Mouse (Mus musculus): ENCODE measurements around the gene Krtap19-3. TPM values are rescaled to one million over a fixed set of nuclear protein-coding genes. Genes with fewer than 3 reads are reported as not detected.

The Krtap19-3 gene
- polyA plus RNA-seq, 2 experiments, result not detected

DNA sequence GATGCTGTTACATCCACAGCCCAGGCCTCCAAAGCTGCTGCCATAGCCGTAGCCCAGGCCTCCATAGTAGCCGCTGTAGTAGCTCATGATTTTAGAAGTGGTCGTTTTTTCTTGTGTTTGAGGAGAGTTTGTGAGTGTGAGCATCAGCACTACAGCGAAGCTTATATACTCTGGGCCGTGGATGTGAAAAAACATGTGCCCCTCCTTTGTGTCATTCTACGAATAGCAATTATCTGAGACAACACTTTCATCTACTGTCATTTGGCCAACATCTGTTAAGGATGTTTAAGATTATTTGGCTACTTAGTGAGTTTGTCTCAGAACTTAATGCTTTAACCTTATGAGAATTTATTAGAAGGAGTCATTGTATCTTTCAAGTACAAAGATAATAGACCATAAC lies 8.5 kb downstream of the Krtap19-3 start, which contains the start of gene Krtap19-1:
TSS of gene Krtap19-1 (minus strand) at position 101 of the 400 bp plus-strand sequence.
- 87% methylated on average over 6 of the region's 6 CpGs for WGBS
- Histone ChIP-seq H3K4me2 (replicated peaks; ENCODE audit: low read depth, low read length, severe bottlenecking) (no peak within 1 kb of the TSS), H3K9me3 (ENCODE audit: control insufficient read depth, low read length) (no peaks in the 10 kb centered on the region), H3K4me1 (ENCODE audit: control insufficient read depth, insufficient read depth, low read length) (no peaks in the 10 kb centered on the region), H3K4me3 (replicated peaks; ENCODE audit: low read length) (no peak within 1 kb of the TSS), H3K36me3 (ENCODE audit: control insufficient read depth, insufficient read depth, low read length) (no peaks in the 10 kb centered on the region), H3K9ac (ENCODE audit: low read depth, low read length, severe bottlenecking) (no peak within 1 kb of the TSS), H3K27ac (replicated peaks; ENCODE audit: low read depth, low read length) (no peak within 1 kb of the TSS), H3K27me3 (ENCODE audit: control insufficient read depth, insufficient read depth, low read length) (no peaks in the 10 kb centered on the region)
- no peak for DNase-seq (ENCODE audit: low spot score)
- no peak for TF ChIP-seq POLR2A (IDR thresholded peaks at IDR 0.05; ENCODE audit: borderline replicate concordance, extremely low read depth, insufficient read depth, insufficient read length)
- no peak for ATAC-seq (ENCODE audit: low FRiP score, low read depth)

DNA sequence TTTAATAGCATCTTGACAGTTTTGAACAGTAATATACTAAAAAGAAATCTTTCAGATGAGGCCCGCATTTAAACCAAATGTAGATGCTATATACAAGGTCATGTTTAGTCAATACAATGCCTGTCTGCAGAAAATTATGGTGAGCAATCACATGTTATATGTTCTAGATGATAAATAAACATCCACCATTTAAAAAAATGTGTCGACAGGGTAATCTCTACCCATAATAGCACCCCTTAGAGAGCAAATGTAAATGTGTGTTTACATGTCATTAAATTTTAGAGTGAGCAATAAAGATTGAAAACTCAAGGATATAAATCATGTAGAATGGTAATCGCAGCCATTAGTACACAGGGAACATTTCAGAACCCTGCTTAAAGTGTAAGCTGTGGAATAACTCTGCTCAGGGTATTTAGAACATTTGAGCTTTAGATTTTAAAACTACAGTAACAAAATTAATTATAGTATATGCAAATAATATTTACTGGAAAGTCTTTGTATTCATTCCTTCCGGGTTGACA lies 12.9 kb downstream of the Krtap19-3 start:
- H3K27ac ChIP-seq (replicated peaks; ENCODE audit: low read depth, low read length), result no peak overlapping the region
- H3K36me3 ChIP-seq (ENCODE audit: control insufficient read depth, insufficient read depth, low read length), result no peaks in the 10 kb centered on the region
- no peaks in the 10 kb centered on the region for H3K4me1 ChIP-seq (ENCODE audit: control insufficient read depth, insufficient read depth, low read length)
- no peaks in the 10 kb centered on the region for H3K27me3 ChIP-seq (ENCODE audit: control insufficient read depth, insufficient read depth, low read length)
- no peak overlapping the region for H3K4me2 ChIP-seq (replicated peaks; ENCODE audit: low read depth, low read length, severe bottlenecking)
- DNase-seq (ENCODE audit: low spot score), result no peak
- ATAC-seq (ENCODE audit: low FRiP score, low read depth), result no peak
- no peak overlapping the region for H3K4me3 ChIP-seq (replicated peaks; ENCODE audit: low read length)
- TF ChIP-seq POLR2A (IDR thresholded peaks at IDR 0.05; ENCODE audit: borderline replicate concordance, extremely low read depth, insufficient read depth, insufficient read length), result no peak
- H3K9ac ChIP-seq (ENCODE audit: low read depth, low read length, severe bottlenecking), result no peak overlapping the region
- WGBS, result 62% methylated on average over 4 of the region's 4 CpGs
- H3K9me3 ChIP-seq (ENCODE audit: control insufficient read depth, low read length), result no peaks in the 10 kb centered on the region

DNA sequence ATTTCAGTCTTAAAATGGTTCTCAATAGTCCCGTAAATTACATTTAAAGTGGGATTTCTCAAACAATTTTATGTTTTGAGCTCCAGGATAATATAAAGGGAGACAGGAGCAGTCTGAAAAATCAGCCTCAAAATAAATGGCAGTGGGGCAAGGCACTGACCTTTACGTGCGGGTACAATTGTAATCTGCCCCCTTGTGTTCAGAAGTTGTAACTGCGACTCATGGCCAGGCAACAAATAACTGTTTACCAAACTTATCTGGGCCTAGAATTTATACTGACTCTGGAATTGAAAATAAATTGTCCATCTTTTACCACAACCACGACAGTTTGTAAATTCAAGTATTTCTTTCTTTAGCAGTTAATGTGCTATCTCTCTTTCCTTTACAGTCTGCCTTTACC lies 26.4 kb downstream of the Krtap19-3 start:
- DNase-seq (ENCODE audit: low spot score), result no peak
- 13% methylated on average over 5 of the region's 5 CpGs for WGBS
- ATAC-seq (ENCODE audit: low FRiP score, low read depth), result no peak

DNA sequence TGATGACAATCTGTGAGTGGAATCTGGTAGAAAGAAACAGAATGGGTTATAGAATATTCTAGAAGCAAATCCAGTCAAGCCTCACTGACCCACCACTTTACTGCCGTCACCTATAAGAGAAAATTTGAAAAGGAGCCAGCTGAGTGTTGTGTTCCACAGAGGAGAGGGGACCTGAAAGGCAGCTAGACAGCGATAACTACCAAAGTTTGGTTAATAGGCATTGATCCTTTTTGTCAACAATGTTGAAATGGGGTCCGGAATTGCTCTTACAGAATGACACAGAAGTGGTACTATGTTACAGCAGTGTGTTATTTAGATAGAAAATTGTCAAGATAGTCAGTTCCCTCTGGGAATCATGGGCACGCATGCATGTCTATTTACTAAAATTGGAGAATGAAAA lies 29.3 kb downstream of the Krtap19-3 start:
- no peaks in the 10 kb centered on the region for H3K4me1 ChIP-seq (ENCODE audit: control insufficient read depth, insufficient read depth, low read length)
- WGBS, result 80% methylated on average over 4 of the region's 4 CpGs
- H3K27ac ChIP-seq (replicated peaks; ENCODE audit: low read depth, low read length), result no peak overlapping the region
- no peaks in the 10 kb centered on the region for H3K9me3 ChIP-seq (ENCODE audit: control insufficient read depth, low read length)
- no peaks in the 10 kb centered on the region for H3K36me3 ChIP-seq (ENCODE audit: control insufficient read depth, insufficient read depth, low read length)
- no peak for TF ChIP-seq POLR2A (IDR thresholded peaks at IDR 0.05; ENCODE audit: borderline replicate concordance, extremely low read depth, insufficient read depth, insufficient read length)
- no peaks in the 10 kb centered on the region for H3K27me3 ChIP-seq (ENCODE audit: control insufficient read depth, insufficient read depth, low read length)
- ATAC-seq (ENCODE audit: low FRiP score, low read depth), result no peak
- DNase-seq (ENCODE audit: low spot score), result no peak
- no peak overlapping the region for H3K4me3 ChIP-seq (replicated peaks; ENCODE audit: low read length)
- H3K4me2 ChIP-seq (replicated peaks; ENCODE audit: low read depth, low read length, severe bottlenecking), result no peak overlapping the region
- H3K9ac ChIP-seq (ENCODE audit: low read depth, low read length, severe bottlenecking), result no peak overlapping the region

More for the DNA sequence above, 26.4 kb downstream of the Krtap19-3 start:
- H3K4me2 ChIP-seq (replicated peaks; ENCODE audit: low read depth, low read length, severe bottlenecking), result no peak overlapping the region
- no peaks in the 10 kb centered on the region for H3K4me1 ChIP-seq (ENCODE audit: control insufficient read depth, insufficient read depth, low read length)
- H3K27me3 ChIP-seq (ENCODE audit: control insufficient read depth, insufficient read depth, low read length), result no peaks in the 10 kb centered on the region
- TF ChIP-seq POLR2A (IDR thresholded peaks at IDR 0.05; ENCODE audit: borderline replicate concordance, extremely low read depth, insufficient read depth, insufficient read length), result no peak
- no peaks in the 10 kb centered on the region for H3K9me3 ChIP-seq (ENCODE audit: control insufficient read depth, low read length)
- no peaks in the 10 kb centered on the region for H3K36me3 ChIP-seq (ENCODE audit: control insufficient read depth, insufficient read depth, low read length)
- H3K4me3 ChIP-seq (replicated peaks; ENCODE audit: low read length), result no peak overlapping the region
- H3K27ac ChIP-seq (replicated peaks; ENCODE audit: low read depth, low read length), result no peak overlapping the region
- no peak overlapping the region for H3K9ac ChIP-seq (ENCODE audit: low read depth, low read length, severe bottlenecking)

DNA sequence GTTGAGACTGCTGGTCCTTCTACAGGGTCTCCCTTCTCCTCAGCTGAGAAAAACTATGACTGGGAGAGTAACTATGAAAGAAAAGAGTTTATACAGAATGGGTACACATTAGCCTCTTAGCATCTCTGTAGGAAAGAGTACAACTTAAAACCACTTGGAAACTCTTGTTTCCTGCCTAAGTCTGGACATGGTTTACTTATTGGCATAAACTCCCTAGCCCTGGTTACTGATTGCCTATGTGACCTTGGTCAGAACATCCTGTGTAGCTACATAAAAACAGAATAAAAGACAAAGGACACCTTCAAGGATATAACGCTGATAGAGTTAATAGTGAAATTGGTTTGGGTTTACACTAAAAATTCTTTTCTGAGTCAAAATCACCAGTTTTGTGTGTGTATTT lies 30.5 kb downstream of the Krtap19-3 start:
- H3K36me3 ChIP-seq (ENCODE audit: control insufficient read depth, insufficient read depth, low read length), result no peaks in the 10 kb centered on the region
- no peak for DNase-seq (ENCODE audit: low spot score)
- no peaks in the 10 kb centered on the region for H3K27me3 ChIP-seq (ENCODE audit: control insufficient read depth, insufficient read depth, low read length)
- no peak for TF ChIP-seq POLR2A (IDR thresholded peaks at IDR 0.05; ENCODE audit: borderline replicate concordance, extremely low read depth, insufficient read depth, insufficient read length)
- H3K4me3 ChIP-seq (replicated peaks; ENCODE audit: low read length), result no peak overlapping the region
- no peaks in the 10 kb centered on the region for H3K9me3 ChIP-seq (ENCODE audit: control insufficient read depth, low read length)
- no peak overlapping the region for H3K4me2 ChIP-seq (replicated peaks; ENCODE audit: low read depth, low read length, severe bottlenecking)
- ATAC-seq (ENCODE audit: low FRiP score, low read depth), result no peak
- no peaks in the 10 kb centered on the region for H3K4me1 ChIP-seq (ENCODE audit: control insufficient read depth, insufficient read depth, low read length)
- WGBS, result 92% methylated on average over 1 of the region's 1 CpGs
- no peak overlapping the region for H3K9ac ChIP-seq (ENCODE audit: low read depth, low read length, severe bottlenecking)
- H3K27ac ChIP-seq (replicated peaks; ENCODE audit: low read depth, low read length), result no peak overlapping the region

Other genes with a start within 250 kb of the Krtap19-3 start
- gene Krtap26-1, start 230.2 kb downstream of the Krtap19-3 start, polyA plus RNA-seq (2012; rRNA removed), result not detected in 2 replicates
- not detected in 2 replicates for gene Krtap26-1, start 230.2 kb downstream of the Krtap19-3 start, polyA plus RNA-seq (2014; fragmentation: Nextera tagmentation; extraction: Ambion mirVana)
- gene Krtap27-1, start 206.4 kb downstream of the Krtap19-3 start, polyA plus RNA-seq (2012; rRNA removed), result not detected in 2 replicates
- not detected in 2 replicates for gene Krtap27-1, start 206.4 kb downstream of the Krtap19-3 start, polyA plus RNA-seq (2014; fragmentation: Nextera tagmentation; extraction: Ambion mirVana)
- not detected in 2 replicates for gene 2310061N02Rik, start 170.1 kb downstream of the Krtap19-3 start, polyA plus RNA-seq (2012; rRNA removed)
- gene 2310061N02Rik, start 170.1 kb downstream of the Krtap19-3 start, polyA plus RNA-seq (2014; fragmentation: Nextera tagmentation; extraction: Ambion mirVana), result not detected in 2 replicates
- not detected in 2 replicates for gene Krtap13-1, start 149.2 kb downstream of the Krtap19-3 start, polyA plus RNA-seq (2012; rRNA removed)
- not detected in 2 replicates for gene Krtap13-1, start 149.2 kb downstream of the Krtap19-3 start, polyA plus RNA-seq (2014; fragmentation: Nextera tagmentation; extraction: Ambion mirVana)
- gene Krtap13, start 126.4 kb downstream of the Krtap19-3 start, polyA plus RNA-seq (2012; rRNA removed), result not detected in 2 replicates
- gene Krtap13, start 126.4 kb downstream of the Krtap19-3 start, polyA plus RNA-seq (2014; fragmentation: Nextera tagmentation; extraction: Ambion mirVana), result not detected in 2 replicates
- gene 2310034C09Rik, start 119.2 kb downstream of the Krtap19-3 start, polyA plus RNA-seq (2012; rRNA removed), result not detected in 2 replicates
- not detected in 2 replicates for gene 2310034C09Rik, start 119.2 kb downstream of the Krtap19-3 start, polyA plus RNA-seq (2014; fragmentation: Nextera tagmentation; extraction: Ambion mirVana)
- gene 2310057N15Rik, start 103.8 kb downstream of the Krtap19-3 start, polyA plus RNA-seq (2012; rRNA removed), result not detected in 2 replicates
- not detected in 2 replicates for gene 2310057N15Rik, start 103.8 kb downstream of the Krtap19-3 start, polyA plus RNA-seq (2014; fragmentation: Nextera tagmentation; extraction: Ambion mirVana)
- gene Gm5965, start 100.1 kb downstream of the Krtap19-3 start, polyA plus RNA-seq (2012; rRNA removed), result not detected in 2 replicates
- not detected in 2 replicates for gene Gm5965, start 100.1 kb downstream of the Krtap19-3 start, polyA plus RNA-seq (2014; fragmentation: Nextera tagmentation; extraction: Ambion mirVana)
- not detected in 2 replicates for gene Gm20741, start 65.8 kb downstream of the Krtap19-3 start, polyA plus RNA-seq (2012; rRNA removed)
- gene Gm20741, start 65.8 kb downstream of the Krtap19-3 start, polyA plus RNA-seq (2014; fragmentation: Nextera tagmentation; extraction: Ambion mirVana), result not detected in 2 replicates
- not detected in 2 replicates for gene Krtap15, start 57.8 kb downstream of the Krtap19-3 start, polyA plus RNA-seq (2012; rRNA removed)
- gene Krtap15, start 57.8 kb downstream of the Krtap19-3 start, polyA plus RNA-seq (2014; fragmentation: Nextera tagmentation; extraction: Ambion mirVana), result not detected in 2 replicates
- gene Krtap14, start 51.9 kb downstream of the Krtap19-3 start, polyA plus RNA-seq (2012; rRNA removed), result not detected in 2 replicates
- gene Krtap14, start 51.9 kb downstream of the Krtap19-3 start, polyA plus RNA-seq (2014; fragmentation: Nextera tagmentation; extraction: Ambion mirVana), result not detected in 2 replicates
- not detected in 2 replicates for gene Krtap19-1, start 8.6 kb downstream of the Krtap19-3 start, polyA plus RNA-seq (2012; rRNA removed)
- gene Krtap19-1, start 8.6 kb downstream of the Krtap19-3 start, polyA plus RNA-seq (2014; fragmentation: Nextera tagmentation; extraction: Ambion mirVana), result not detected in 2 replicates
- gene Krtap19-2, start 3.8 kb downstream of the Krtap19-3 start, polyA plus RNA-seq (2012; rRNA removed), result not detected in 2 replicates
- gene Krtap19-2, start 3.8 kb downstream of the Krtap19-3 start, polyA plus RNA-seq (2014; fragmentation: Nextera tagmentation; extraction: Ambion mirVana), result not detected in 2 replicates
- gene Krtap19-4, start 7.1 kb upstream of the Krtap19-3 start, polyA plus RNA-seq (2012; rRNA removed), result not detected in 2 replicates
- gene Krtap19-4, start 7.1 kb upstream of the Krtap19-3 start, polyA plus RNA-seq (2014; fragmentation: Nextera tagmentation; extraction: Ambion mirVana), result not detected in 2 replicates
- not detected in 2 replicates for gene Krtap19-5, start 18.4 kb upstream of the Krtap19-3 start, polyA plus RNA-seq (2012; rRNA removed)
- gene Krtap19-5, start 18.4 kb upstream of the Krtap19-3 start, polyA plus RNA-seq (2014; fragmentation: Nextera tagmentation; extraction: Ambion mirVana), result not detected in 2 replicates
- not detected in 2 replicates for gene Krtap19-9b, start 54.2 kb upstream of the Krtap19-3 start, polyA plus RNA-seq (2012; rRNA removed)
- not detected in 2 replicates for gene Krtap19-9b, start 54.2 kb upstream of the Krtap19-3 start, polyA plus RNA-seq (2014; fragmentation: Nextera tagmentation; extraction: Ambion mirVana)
- gene Krtap16-3, start 84.8 kb upstream of the Krtap19-3 start, polyA plus RNA-seq (2012; rRNA removed), result not detected in 2 replicates
- gene Krtap16-3, start 84.8 kb upstream of the Krtap19-3 start, polyA plus RNA-seq (2014; fragmentation: Nextera tagmentation; extraction: Ambion mirVana), result not detected in 2 replicates
- gene Krtap22-2, start 132.7 kb upstream of the Krtap19-3 start, polyA plus RNA-seq (2012; rRNA removed), result not detected in 2 replicates
- not detected in 2 replicates for gene Krtap22-2, start 132.7 kb upstream of the Krtap19-3 start, polyA plus RNA-seq (2014; fragmentation: Nextera tagmentation; extraction: Ambion mirVana)
- gene Gm10229, start 137.2 kb upstream of the Krtap19-3 start, polyA plus RNA-seq (2012; rRNA removed), result not detected in 2 replicates
- gene Gm10229, start 137.2 kb upstream of the Krtap19-3 start, polyA plus RNA-seq (2014; fragmentation: Nextera tagmentation; extraction: Ambion mirVana), result not detected in 2 replicates
- gene Krtap6-1, start 153.7 kb upstream of the Krtap19-3 start, polyA plus RNA-seq (2012; rRNA removed), result not detected in 2 replicates
- gene Krtap6-1, start 153.7 kb upstream of the Krtap19-3 start, polyA plus RNA-seq (2014; fragmentation: Nextera tagmentation; extraction: Ambion mirVana), result not detected in 2 replicates
- not detected in 2 replicates for gene Gm10228, start 163.4 kb upstream of the Krtap19-3 start, polyA plus RNA-seq (2012; rRNA removed)
- not detected in 2 replicates for gene Gm10228, start 163.4 kb upstream of the Krtap19-3 start, polyA plus RNA-seq (2014; fragmentation: Nextera tagmentation; extraction: Ambion mirVana)
- gene Krtap6-5, start 169.8 kb upstream of the Krtap19-3 start, polyA plus RNA-seq (2012; rRNA removed), result not detected in 2 replicates
- gene Krtap6-5, start 169.8 kb upstream of the Krtap19-3 start, polyA plus RNA-seq (2014; fragmentation: Nextera tagmentation; extraction: Ambion mirVana), result not detected in 2 replicates
- gene 1110025L11Rik, start 186.0 kb upstream of the Krtap19-3 start, polyA plus RNA-seq (2012; rRNA removed), result not detected in 2 replicates
- not detected in 2 replicates for gene 1110025L11Rik, start 186.0 kb upstream of the Krtap19-3 start, polyA plus RNA-seq (2014; fragmentation: Nextera tagmentation; extraction: Ambion mirVana)
- gene Krtap6-3, start 206.0 kb upstream of the Krtap19-3 start, polyA plus RNA-seq (2012; rRNA removed), result not detected in 2 replicates
- not detected in 2 replicates for gene Krtap6-3, start 206.0 kb upstream of the Krtap19-3 start, polyA plus RNA-seq (2014; fragmentation: Nextera tagmentation; extraction: Ambion mirVana)

All from limb, embryonic 14.5 days (tissue).